Mouse (Mus musculus) liver, postnatal 0 days (tissue): ENCODE measurements around the gene Aggf1.

Experiments used
- CTCF ChIP-seq: sonication (generic); IDR thresholded peaks from 2 replicates; pipeline ENCODE4 v1.5.1; 2016; ENCODE audit warnings: antibody characterized with exemption, low read depth
- EP300 ChIP-seq: IDR thresholded peaks from 2 replicates; pipeline ENCODE4 v1.6.1; 2016; ENCODE audit warnings: antibody characterized with exemption, low read depth, mild to moderate bottlenecking

GRCm38 (mm10) chr13:95323950-95324625 lies 51.1 kb downstream of the Aggf1 start:
- TF ChIP-seq CTCF (peak; percentile 53), EP300 (no peak)
